Mouse (Mus musculus) liver, embryonic 14.5 days (tissue): Measurements from ENCODE around the gene Rbm38. TPM values are rescaled to one million over a fixed set of nuclear protein-coding genes. Genes with fewer than 3 reads are reported as not detected.
A peak's percentile ranks its signal among the peaks of the same experiment; 100 is the strongest.

Source experiments
- ATAC-seq: fragments of 200-750 bp; cut with Nextera tagmentation; 2 replicates; pipeline ENCODE4 v1.8.0; 2017; ENCODE audit warnings: moderate number of reproducible peaks, mild to moderate bottlenecking, moderate library complexity; ENCODE audit not compliant: insufficient read depth
- DNase-seq, 3 experiments: peaks; one replicate each; pipeline ENCODE4 v3.0.0-alpha.2; 2012 to 2013; ENCODE audit warnings: low read depth in 3 of 3, low spot score in 3 of 3
- H3K27ac ChIP-seq: fragments of 300-500 bp; sonication (generic); 2 replicates; pipeline ENCODE4 v1.5.1; 2014; ENCODE audit warnings: moderate library complexity, mild to moderate bottlenecking, control low read depth, inconsistent platforms
- H3K27me3 ChIP-seq: fragments of 300-500 bp; sonication (generic); 2 replicates; pipeline ENCODE4 v1.6.1; 2014; ENCODE audit warnings: mild to moderate bottlenecking, low read length, moderate library complexity; ENCODE audit not compliant: control insufficient read depth, insufficient read depth
- H3K36me3 ChIP-seq: fragments of 300-500 bp; sonication (generic); replicated peaks from 2 replicates; pipeline ENCODE4 v1.6.1; 2014; ENCODE audit warnings: low read depth; ENCODE audit not compliant: control insufficient read depth, insufficient read depth
- H3K4me1 ChIP-seq, 2 experiments: fragments of 200-500 bp in 1 of 2; fragments of 300-500 bp in 1 of 2; sonication (generic) in 1 of 2; replicated peaks; 2 replicates each; pipeline ENCODE4 v1.6.1; 2012 to 2014; ENCODE audit warnings: antibody characterized with exemption in 1 of 2, inconsistent platforms in 1 of 2, low read length in 1 of 2; ENCODE audit not compliant: control insufficient read depth in 2 of 2, insufficient read depth in 2 of 2
- H3K4me2 ChIP-seq: fragments of 300-500 bp; sonication (generic); 2 replicates; pipeline ENCODE4 v1.6.1; 2014; ENCODE audit warnings: low read depth, mild to moderate bottlenecking, control low read depth, moderate library complexity
- H3K4me3 ChIP-seq, 2 experiments: fragments of 200-500 bp in 1 of 2; fragments of 300-500 bp in 1 of 2; sonication (generic) in 1 of 2; 2 replicates each; pipeline ENCODE4 v1.5.1; 2012 to 2014; ENCODE audit warnings: low read depth in 2 of 2, low read length in 2 of 2, mild to moderate bottlenecking in 2 of 2, control low read depth in 1 of 2, inconsistent platforms in 1 of 2, moderate library complexity in 1 of 2; ENCODE audit not compliant: insufficient read depth in 1 of 2
- H3K9ac ChIP-seq: fragments of 300-500 bp; sonication (generic); replicated peaks from 2 replicates; pipeline ENCODE4 v1.6.1; 2014; ENCODE audit warnings: mild to moderate bottlenecking, control low read depth, moderate library complexity
- H3K9me3 ChIP-seq: fragments of 300-500 bp; sonication (generic); 2 replicates; pipeline ENCODE4 v1.6.1; 2016; ENCODE audit warnings: low read length, mixed read lengths; ENCODE audit not compliant: control insufficient read depth
- CTCF ChIP-seq: IDR thresholded peaks from 2 replicates; pipeline ENCODE4 v1.5.1; 2016; ENCODE audit warnings: antibody characterized with exemption, low read depth, control low read depth
- EP300 ChIP-seq: IDR thresholded peaks from 2 replicates; pipeline ENCODE4 v1.6.1; 2016; ENCODE audit warnings: antibody characterized with exemption, low read depth
- WGBS: fragments of 180-500 bp; shearing (Covaris S2); extraction: QIAGEN DNeasy Blood & Tissue Kit; methylation state at CpG from one replicate; pipeline ENCODE4 v1.1.7; 2014; ENCODE audit not compliant: insufficient replicate concordance; 5-methylcytosine and 5-hydroxymethylcytosine counted together
- polyA plus RNA-seq, 2 experiments: library from polyadenylated mRNA; depleted of rRNA in 1 of 2; stranded (reverse) in 1 of 2; unstranded in 1 of 2; fragments of >200 nt; fragmentation: Nextera tagmentation in 1 of 2; extraction: Ambion mirVana in 1 of 2; gene quantifications; 2 replicates each; pipeline versions ENCODE4 v1.2.1 to v1.2.3; 2012 to 2014

Rbm38 gene
- polyA plus RNA-seq, 2 experiments = 270 to 274 TPM

- no peak overlapping the region for H3K9ac ChIP-seq
- H3K4me1 ChIP-seq = 0 out of 4 replicates have a peak, but pooled peaks cover 0 to 3% of the 10 kb centered on the region in 2 experiments
- no peak overlapping the region for H3K4me3 ChIP-seq
- 60% methylated on average over 9 of the region's 9 CpGs for WGBS
- no peak overlapping the region for H3K27ac ChIP-seq
- H3K27me3 ChIP-seq = no peaks in the 10 kb centered on the region; the same call in 1 of the 2 replicates
- no peak for ATAC-seq
- no peak for DNase-seq
- TF ChIP-seq EP300 (no peak), CTCF (no peak)
- no peak overlapping the region for H3K4me2 ChIP-seq
- H3K36me3 ChIP-seq = no peaks in the 10 kb centered on the region
- H3K9me3 ChIP-seq = no peaks in the 10 kb centered on the region
Measured at GRCm38 (mm10) chr2:172982776-172983561, 37.3 kb upstream of the Rbm38 start.

GRCm38 (mm10) chr2:172990161-172990560 is 30.1 kb upstream of the Rbm38 start:
- H3K36me3 ChIP-seq = no peaks in the 10 kb centered on the region
- H3K4me2 ChIP-seq = no peak overlapping the region
- WGBS = 77% methylated on average over 6 of the region's 6 CpGs
- no peak overlapping the region for H3K9ac ChIP-seq
- no peak for ATAC-seq
- no peaks in the 10 kb centered on the region for H3K9me3 ChIP-seq
- no peaks in the 10 kb centered on the region for H3K4me1 ChIP-seq
- H3K27ac ChIP-seq = no peak overlapping the region
- H3K27me3 ChIP-seq = no peaks in the 10 kb centered on the region; the same call in 1 of the 2 replicates
- H3K4me3 ChIP-seq = no peak overlapping the region
- TF ChIP-seq CTCF (no peak), EP300 (no peak)
- no peak for DNase-seq

GRCm38 (mm10) chr2:172996207-172996606 is 24.1 kb upstream of the Rbm38 start:
- H3K27ac ChIP-seq = no peak overlapping the region
- DNase-seq (no peak), ATAC-seq (no peak)
- no peaks in the 10 kb centered on the region; the same call in 1 of the 2 replicates for H3K27me3 ChIP-seq
- H3K36me3 ChIP-seq = no peaks in the 10 kb centered on the region
- no peak overlapping the region for H3K4me3 ChIP-seq
- WGBS = 11% methylated on average over 4 of the region's 4 CpGs
- no peak overlapping the region for H3K9ac ChIP-seq
- H3K4me1 ChIP-seq = peaks cover 5 to 7% of the 10 kb centered on the region in 2 experiments; a peak in 3 of 4 replicates
- H3K9me3 ChIP-seq = no peaks in the 10 kb centered on the region
- TF ChIP-seq EP300 = no peak
- peak; percentile 85 for TF ChIP-seq CTCF
- no peak overlapping the region for H3K4me2 ChIP-seq

GRCm38 (mm10) chr2:172997748-172998147 is 22.6 kb upstream of the Rbm38 start:
- Histone ChIP-seq H3K4me3 (no peak overlapping the region), H3K9ac (no peak overlapping the region), H3K4me1 (peaks cover 12 to 14% of the 10 kb centered on the region in 2 experiments; a peak in 3 of 4 replicates), H3K36me3 (peaks cover 7% of the 10 kb centered on the region), H3K9me3 (no peaks in the 10 kb centered on the region), H3K27ac (no peak overlapping the region), H3K4me2 (no peak overlapping the region), H3K27me3 (no peaks in the 10 kb centered on the region)
- DNase-seq (no peak), ATAC-seq (no peak)
- 47% methylated on average over 11 of the region's 11 CpGs for WGBS
- TF ChIP-seq EP300 = no peak
- TF ChIP-seq CTCF = no peak

GRCm38 (mm10) chr2:172998478-172998877 is 21.8 kb upstream of the Rbm38 start:
- no peak overlapping the region for H3K4me2 ChIP-seq
- 54% methylated on average over 7 of the region's 7 CpGs for WGBS

More at GRCm38 (mm10) chr2:172998478-172998877, 21.8 kb upstream of the Rbm38 start:
- no peak overlapping the region for H3K4me3 ChIP-seq
- ATAC-seq = no peak
- TF ChIP-seq CTCF (no peak), EP300 (no peak)
- H3K9ac ChIP-seq = no peak overlapping the region
- no peaks in the 10 kb centered on the region for H3K27me3 ChIP-seq
- H3K9me3 ChIP-seq = no peaks in the 10 kb centered on the region
- H3K36me3 ChIP-seq = peaks cover 15% of the 10 kb centered on the region
- no peak for DNase-seq
- peaks cover 12 to 14% of the 10 kb centered on the region in 2 experiments; a peak in 3 of 4 replicates for H3K4me1 ChIP-seq
- no peak overlapping the region for H3K27ac ChIP-seq
